Mouse (Mus musculus) cerebellum, adult 9-10 months (tissue): ENCODE results near the gene Ihh.

ENCODE experiments used
- DNase-seq: peaks from one replicate; pipeline ENCODE4 v3.0.0; 2022

Ihh gene

DNA sequence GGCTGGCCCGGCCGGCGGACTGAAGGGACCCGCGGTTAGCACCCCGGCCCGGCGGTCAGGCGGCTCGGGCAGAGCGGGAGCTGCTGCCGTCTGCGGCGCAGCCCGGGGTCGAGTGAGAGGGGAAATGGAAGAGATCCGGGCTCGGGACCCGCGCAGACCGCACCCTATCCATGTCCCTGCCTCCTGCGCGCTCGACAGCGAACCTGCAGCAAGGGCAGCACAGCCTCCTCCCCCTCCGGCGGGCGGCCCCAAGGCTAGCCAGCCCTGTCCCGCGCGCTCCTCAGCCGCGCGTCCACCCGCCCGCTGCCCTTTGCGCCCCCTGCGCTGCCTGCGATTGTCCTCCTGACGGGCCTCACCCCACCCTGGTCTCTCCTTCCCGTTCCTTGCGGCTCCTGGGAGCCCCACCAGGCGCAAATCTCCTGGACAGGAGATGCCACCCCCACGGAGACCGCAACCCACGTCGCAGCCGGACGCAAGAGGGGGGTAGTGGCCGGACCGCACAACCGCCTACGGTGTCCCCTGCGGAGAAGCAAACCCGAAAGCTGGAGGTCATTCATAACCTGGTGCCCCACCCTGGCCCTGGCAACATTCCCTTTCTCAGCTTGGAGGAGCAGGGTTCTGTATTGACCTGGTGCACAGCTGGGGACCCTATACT, at the start of gene Ihh:
Gene Ihh (minus strand): TSS at position 117 of the 655 bp plus-strand sequence.
- DNase-seq = no peak

DNA sequence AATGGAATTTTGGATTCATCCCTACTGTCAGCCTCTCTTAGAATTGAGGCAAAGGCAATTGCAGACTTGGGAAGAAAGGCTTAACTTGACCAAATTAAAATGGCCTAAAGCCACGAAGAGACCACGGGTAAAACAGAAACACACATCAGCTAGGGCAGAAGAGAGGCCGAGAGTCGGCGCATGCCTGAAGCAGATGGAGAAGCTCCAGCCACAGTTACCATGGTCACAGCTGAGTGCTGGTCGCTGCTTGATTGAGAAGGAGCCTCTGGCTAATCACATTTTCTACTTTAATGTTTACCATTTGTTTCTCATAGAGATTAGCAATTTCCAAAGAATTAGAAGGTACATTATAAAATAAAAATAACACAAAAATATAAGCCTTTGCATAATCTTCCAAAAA, 49.7 kb upstream of the Ihh start:
- no peak for DNase-seq

DNA sequence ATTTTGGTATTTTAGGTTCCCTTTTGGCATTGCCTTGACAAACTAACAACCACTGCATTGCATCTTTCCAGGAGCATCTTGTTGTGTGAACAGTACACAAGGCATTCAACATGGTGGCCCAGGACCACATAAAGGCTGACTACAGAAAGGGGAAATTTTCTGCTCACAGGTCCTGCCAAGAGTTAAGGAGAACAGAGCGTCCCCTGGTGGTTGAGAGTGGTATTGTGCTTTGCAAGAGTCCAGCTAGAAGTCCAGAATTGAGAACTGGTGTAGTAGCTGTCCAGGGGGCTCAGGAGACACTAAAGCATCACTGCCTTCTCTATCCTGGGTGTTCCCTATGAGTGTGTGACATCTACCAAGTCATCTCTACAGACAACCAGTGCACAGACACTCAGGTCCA, 49.0 kb upstream of the Ihh start:
- peak; percentile 28 for DNase-seq

DNA sequence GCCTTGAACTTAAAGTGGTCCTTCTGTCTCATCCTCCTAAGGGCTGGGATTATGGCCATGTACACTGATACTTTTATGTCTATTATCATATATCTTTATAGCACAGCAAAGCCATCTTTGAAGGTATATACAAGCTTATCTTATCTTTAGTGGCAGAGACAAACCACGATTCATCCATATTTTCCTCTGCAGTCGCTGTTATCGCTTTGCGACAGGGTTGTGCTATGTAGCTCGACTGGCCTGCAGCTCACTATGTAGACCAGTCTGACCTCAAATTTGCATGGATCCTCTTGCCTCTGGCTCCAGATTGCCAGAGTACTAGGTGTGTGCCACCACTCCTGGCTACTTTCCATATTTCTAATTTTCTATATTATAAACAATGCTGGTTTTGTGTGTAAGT, 47.7 kb upstream of the Ihh start:
- DNase-seq = no peak

DNA sequence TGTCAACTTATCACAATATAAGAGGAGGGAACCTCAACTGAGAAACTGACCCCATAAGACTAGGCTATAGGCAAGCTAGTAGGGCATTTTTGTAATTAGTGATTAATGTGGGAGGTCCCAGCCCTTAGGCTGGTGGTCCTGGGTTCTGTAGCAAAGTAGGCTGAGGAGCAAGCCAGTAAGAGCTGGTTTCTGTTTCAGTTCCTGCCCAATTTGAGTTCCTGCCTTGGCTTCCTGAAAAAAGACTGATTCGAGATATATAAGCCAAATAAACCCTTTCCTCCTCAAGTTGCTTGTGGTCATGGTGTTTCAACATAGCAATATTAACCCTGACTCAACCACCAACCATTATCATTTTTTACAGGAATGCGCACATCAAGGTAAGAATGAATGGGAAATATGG, 45.8 kb upstream of the Ihh start:
- no peak for DNase-seq

DNA sequence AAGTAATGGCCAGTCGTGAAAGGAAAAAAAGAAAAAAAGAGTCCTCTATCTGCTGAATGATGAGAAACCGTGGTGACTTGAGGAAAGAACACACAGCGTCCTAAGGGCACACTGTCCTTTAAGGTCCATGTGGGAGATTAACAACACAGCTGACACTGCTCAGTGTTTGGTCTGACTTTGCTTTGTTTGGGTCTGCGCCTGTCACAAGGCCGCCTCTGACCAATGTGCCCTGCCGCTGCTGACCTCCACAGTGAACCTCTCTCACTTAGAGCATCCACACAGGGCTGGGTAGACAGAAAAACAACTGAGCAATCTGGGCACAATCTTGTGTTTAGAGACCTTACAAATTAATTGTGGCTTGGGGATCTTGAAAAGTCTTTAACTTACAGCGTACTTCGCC, 25.5 kb upstream of the Ihh start:
- DNase-seq = no peak

DNA sequence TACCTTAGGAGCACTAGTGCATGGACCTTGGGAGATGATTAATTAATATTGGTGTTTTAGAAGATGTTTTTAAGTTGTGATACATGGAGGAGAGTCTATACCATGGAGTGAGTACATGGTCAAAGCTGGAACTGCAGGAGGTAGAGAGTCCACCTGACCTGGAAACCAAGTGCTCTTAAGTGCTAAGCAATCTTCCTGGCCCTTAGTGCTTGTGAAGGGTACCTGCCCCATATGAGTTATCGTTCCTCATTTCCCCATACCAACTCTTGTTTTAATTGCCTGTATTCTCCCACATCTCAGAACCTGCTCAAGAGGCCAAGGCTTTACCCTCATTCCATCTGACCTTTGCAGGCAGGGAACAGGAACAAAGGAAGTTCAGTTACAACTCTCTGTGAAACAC, 24.5 kb upstream of the Ihh start:
- no peak for DNase-seq

DNA sequence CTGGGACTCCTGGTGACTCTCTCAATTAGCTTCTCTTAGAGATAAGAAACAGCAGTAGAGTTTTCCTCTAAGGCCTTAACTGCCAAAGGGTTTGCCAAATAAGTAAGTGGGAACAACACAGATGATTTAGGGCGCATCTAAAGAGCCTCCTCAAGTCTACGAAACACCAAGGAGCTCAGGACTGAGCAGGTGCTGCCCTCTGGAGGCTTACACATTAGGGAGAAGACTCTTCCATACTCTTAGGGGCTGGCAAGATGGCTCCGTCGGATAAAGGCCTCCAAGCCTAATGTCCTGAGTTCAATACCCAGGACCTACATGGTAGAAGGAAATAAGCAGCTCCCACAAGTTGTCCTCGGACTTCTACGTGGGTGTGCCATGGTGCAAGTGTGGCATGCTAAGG, 22.1 kb upstream of the Ihh start:
- DNase-seq = no peak

DNA sequence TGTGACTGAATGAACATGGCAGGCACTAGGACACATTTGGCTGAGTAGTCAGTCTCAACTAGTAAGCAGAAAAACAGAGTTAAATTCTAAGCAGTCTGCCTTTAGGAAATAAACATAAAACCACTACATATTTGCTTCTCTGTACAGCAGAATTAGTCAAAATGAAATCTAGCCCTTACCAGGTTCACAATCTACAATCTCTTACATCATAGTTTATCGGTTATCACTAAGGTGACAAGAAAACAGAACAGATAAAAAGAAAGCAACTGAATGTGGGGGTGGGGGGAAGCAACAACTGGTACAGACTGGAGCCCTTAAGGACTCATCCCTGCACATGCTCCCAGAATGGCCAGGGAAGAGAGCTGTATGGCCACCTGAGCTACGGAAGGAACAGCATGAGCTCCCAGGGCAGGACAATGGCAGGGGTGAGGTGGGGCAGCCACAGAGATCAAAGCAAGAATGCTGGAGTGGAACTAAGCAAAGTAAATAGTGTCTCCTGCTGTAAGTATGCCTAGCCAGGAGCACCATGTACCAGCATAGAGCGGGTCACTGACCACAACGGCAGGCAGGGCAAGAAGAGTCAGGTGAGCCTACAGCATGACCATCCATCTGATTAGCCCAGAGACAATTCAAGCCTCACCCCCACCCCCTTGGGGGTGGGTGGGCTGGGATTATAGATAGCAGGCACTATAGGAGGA, 20.0 kb upstream of the Ihh start:
- DNase-seq = no peak

DNA sequence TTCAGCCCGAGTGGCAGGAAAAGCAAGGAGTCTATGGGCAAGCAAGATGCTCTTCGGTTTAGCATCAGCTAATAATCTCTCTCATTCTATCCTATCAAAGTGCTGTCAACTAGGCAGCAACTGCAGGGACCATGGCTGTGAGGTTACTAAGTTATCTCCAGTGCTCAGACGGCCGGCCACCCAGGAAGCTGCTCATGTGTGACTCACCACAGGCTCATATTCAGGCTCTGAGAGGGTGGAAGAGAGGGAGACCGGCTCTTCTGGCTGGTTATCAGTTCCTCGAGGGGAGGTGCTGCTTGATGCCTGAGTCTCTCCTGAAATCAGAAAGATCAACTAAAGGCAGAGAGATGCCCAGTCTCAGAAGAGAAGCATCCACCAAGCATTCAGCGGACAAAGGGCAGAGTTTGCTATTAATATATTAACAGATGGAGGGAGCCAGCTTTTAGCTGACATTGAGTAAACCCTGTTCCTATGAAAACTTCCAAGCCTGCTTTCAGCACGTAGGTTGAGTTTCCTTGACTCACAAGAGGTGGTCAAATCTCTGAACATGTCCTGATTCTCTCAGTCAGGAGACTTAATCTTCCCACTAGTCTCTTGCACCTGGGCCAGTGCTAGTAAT, 16.6 kb upstream of the Ihh start:
- DNase-seq = no peak

DNA sequence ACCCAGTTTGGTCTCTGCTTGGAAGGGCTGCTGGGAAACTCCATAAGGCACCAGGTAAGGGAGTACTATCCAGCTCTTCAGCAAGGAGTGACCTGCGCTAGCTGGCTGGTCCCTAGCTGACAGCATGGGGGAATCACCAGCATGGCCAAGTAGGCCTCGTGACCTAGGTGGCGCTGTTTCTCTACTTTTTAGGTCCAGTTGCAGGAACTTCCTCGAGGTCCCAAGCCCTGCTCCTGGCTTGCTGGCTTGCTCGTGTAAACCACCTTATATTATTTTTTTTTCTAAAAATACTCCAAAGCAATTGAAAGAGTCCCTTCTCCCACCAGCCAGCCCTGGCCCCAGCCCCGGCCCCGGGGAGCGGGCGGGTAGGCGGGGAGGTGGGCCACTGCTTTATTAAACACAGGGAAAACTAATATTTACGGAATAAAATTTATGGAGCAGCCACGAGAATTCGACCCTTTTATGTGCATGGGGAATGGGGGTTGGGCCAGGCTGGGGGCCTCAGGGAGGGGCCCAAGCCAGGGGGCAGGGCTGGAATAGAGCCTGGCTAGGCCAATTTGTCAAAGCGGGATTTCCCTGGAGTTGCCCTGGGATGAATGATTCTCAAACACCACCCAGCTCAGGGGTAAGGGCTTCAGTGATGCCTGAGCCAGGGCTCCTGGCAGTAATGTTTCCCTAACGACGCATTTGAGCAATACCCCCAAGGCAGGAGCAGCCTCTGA, 13.2 kb upstream of the Ihh start:
- peak; percentile 68 for DNase-seq

DNA sequence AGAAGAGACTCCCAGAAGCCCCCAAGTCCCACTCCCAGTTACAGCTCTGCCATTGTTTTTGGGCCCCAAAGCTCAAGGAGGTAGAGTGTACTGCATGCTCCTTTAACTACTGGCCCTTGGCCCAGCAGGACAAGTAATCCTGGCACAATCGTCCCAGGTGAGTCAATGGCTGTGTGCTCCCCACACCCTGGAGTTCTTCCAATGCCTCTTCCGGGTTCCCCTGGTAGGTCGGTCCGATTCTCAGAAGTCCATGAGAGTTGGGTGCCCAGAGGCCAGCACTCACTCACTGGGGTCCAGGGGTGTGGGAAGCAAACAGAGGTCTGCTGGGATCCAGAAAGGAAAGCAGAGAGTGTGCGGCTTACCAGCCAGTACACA, 11.4 kb upstream of the Ihh start:
- DNase-seq = no peak

DNA sequence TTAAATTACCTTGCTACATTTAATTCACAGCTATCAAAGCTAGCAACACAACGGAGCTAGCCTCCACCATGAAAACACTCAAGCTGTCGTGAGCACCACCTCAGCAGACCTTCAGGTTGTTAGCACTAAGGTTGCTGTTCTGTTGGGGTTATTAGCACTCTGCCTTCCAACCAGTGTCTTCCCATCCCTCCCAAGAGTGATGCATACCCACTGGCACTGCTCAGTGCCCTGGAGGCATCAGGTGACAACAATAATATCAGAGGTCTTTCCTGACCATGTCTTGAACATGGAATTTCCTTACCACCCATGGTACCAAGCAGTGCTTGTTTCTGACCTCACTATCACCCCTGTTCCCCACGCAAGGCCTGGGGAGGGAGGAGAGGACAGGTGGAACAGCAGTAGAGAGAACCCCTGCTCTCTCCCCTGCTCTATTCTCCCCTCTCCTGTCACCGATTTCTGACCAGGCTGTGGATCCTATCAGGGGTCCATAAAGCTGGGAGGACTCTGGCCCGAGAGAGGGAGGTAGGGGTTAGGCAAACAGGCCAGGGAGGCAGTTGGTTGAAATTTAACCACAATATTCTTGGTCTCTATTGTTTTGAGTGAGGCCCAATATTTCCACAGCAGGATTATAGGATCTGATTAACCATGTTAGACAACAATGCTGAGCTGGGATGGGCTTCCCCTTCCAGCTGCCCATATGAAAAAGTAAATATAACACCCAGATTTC, 10.8 kb upstream of the Ihh start:
- DNase-seq = no peak

DNA sequence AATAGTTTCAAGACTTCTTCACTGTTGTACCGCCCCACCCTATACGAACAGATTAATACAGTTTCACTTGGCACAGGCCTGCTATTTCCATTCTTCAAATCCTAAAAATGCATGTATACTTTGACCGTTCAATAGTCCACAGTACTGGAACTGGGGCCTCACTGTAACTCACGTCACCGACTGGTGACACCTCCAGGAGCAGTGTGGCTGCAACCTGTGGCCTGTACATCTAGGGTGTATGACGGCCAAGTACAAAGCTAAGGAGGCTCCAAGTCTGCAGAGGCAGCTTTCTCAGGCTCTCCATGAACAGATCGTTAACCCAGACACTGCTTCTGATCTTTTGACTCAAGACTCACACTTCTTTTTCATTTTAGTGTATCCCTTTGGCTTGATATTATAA, 10.2 kb upstream of the Ihh start:
- DNase-seq = no peak

DNA sequence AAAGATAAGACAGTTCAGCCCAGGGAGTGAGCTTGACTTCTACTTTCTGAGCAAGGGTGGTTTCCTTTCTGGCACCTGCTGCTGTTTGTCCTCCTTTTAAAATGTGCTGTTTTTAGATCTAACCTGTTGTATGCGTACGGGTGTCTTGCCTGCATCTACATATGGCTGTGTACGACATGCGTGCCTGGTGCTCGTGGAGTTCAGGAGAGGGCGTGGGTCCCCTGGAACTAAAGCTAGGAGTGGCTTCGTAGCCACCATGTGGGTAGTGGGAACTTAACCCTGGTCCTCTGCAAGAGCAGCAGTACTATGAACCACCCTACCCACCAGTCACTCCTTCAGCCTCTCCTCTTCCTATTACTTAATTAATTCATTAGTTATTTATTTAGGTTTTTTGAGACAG, 8.6 kb upstream of the Ihh start:
- no peak for DNase-seq

DNA sequence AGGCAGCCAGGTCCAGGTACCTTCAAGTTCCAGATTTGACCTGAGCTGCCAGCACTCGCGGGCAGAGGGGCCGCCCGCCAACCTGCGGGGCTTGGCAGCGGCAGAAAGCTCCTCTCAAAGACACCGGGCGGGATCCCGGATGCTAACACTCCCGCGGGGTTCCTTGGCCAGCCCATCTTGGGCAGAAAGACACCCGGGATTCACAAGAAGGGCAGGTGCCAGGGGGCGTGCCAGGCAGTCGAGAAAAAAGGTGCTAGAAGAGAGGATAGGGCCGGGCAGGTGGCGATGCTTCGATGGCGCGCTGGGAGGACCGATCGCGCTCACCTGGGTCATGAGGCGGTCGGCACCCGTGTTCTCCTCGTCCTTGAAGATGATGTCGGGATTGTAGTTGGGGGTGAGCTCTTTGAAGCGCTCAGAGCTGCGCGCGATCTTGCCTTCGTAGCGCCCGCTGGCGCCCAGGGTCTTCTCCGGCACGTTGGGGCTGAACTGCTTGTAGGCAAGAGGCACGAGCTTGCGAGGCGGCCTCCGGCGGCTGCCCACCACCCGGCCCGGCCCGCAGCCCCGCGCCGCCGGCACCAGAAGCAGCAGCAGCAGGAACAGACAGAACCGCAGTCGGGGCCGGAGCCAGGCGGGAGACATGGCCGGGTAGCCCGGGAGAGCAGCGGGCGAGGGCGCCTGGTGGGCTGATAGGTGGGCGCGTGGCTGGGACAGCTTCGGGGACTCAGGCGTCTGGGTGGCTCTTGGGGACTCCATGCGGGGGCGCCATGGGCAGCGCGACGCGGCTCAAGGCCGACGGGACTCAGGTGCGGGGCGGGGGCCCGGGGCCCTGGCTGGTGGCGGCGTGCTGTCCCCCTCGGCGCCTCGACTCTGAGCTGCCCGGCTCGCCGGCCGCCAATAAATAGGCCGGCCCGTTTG, 639 bp downstream of the Ihh start:
- no peak for DNase-seq

DNA sequence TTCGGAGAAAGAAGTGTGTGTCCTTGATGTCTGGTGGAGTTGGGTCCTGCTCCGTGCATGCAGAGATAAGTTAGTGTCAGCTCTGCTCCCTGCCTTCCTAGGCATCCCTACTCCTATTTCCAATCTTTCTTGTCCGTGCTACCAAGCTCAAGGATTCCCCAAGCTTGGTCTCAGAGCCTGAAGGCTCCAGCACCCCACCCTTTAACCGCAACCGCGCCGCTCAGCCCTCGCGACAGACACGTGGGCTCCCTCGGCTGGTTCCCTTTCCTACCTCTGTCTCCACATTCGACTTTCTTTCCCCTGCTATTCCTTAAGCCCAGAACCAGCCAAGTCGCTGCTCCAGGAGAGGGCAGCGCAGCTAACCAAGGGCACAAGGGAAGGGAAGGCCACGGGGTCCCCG, 1.4 kb downstream of the Ihh start:
- no peak for DNase-seq

DNA sequence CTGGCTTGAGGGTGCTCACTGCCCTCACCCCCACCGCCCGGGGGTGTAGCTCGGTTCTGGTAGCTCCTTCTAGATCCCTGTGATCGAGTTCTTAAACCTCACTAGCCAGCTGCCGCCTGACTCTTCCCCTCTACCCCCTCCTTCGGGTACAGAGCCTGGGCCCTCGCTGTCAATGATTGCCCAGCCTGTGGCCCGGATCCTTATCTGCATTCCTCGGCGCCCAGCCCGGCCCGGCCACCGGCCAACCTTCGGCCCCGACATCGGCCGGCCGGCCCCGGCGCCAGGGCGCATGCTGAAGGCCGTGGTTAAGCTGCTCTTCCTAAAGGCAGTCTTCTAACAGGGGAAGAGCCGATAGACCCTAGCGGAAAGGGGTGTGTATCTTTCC, 1.8 kb downstream of the Ihh start:
- DNase-seq = no peak

DNA sequence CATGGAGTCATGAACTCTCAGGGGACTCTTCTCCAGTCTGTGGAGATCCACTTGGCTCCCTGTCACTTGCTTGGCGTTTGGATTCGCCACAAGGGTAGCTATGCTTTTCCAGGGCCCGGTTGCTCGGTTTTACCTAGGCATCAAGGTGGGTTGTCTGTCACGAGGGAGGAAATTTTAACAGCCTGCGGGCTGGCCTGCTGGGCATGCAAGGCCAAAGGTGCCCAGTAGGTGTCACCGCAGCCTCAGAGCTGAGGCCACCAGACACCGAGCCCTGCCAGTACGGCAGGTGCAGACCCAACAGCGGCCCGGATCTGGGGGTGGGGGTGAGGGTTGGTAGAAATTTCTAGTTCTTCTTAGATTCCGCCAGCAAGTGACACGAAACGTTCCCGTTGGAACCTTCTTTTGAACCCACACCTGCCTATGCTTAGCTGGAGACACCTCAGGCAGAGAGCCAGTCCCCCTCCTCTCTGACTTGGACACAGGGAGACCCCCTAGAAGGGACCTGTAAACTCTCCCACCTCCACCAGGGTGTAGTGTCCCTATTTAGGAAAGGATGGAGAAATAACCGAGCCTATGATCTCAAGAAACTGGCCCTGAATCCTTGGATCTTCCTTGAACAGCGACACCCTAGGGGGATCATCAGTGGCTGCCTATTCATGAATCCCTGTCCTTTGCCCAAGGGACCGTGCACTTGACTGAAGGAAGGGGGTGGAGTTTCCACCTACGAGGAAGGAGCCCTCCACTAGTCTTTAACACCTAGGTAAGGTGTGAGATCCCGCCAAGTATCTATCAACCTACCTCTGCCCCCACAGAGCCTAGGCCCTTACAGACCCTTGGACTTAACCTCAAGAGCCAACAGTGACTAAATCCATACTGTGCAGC, 2.4 kb downstream of the Ihh start:
- peak; percentile 67 for DNase-seq

DNA sequence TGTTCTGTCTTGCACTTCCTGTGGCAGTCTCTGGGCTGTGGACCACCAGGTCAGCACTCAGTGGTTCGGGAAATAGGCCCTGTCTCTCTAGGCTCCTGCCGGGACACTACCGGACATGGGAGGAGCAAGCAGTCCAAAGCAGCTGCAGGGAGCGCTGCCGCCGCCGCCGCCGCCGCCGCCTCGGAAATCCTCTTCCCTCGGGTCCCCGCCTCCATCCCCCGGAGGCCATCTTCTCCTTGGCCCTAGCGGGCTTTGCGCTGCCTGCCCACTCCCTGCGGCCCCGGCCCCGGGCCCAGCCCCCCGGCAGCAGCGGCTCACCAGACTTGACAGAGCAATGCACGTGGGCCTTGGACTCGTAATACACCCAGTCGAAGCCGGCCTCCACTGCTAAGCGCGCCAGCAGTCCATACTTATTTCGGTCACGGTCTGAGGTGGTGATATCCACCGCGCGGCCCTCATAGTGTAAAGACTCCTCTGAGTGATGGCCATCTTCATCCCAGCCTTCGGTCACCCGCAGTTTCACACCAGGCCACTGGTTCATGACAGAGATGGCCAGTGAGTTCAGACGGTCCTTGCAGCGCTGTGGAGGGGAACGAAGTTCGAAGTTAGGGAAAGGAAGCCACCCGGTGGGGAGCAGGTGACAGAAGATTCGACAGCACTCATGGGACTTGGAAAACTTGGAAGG, 3.3 kb downstream of the Ihh start:
- DNase-seq = no peak
